Mouse (Mus musculus) lung, embryonic 16.5 days (tissue): ENCODE results near the gene Cdkl3. TPM values are rescaled to one million over a fixed set of nuclear protein-coding genes. Genes with fewer than 3 reads are reported as not detected.

Experiments used
- ATAC-seq: fragments of 200-750 bp; cut with Nextera tagmentation; 2 replicates; pipeline ENCODE4 v1.8.0; 2017; ENCODE audit warnings: low read depth, mild to moderate bottlenecking, moderate library complexity
- H3K27ac ChIP-seq: fragments of 300-500 bp; sonication (generic); 2 replicates; pipeline ENCODE4 v1.5.1; 2014; ENCODE audit warnings: mild to moderate bottlenecking, control low read depth, low read length
- H3K27me3 ChIP-seq: fragments of 300-500 bp; sonication (generic); 2 replicates; pipeline ENCODE4 v1.6.1; 2014; ENCODE audit warnings: low read depth, low read length, mixed read lengths; ENCODE audit not compliant: control insufficient read depth, insufficient read depth
- H3K36me3 ChIP-seq: fragments of 300-500 bp; sonication (generic); 2 replicates; pipeline ENCODE4 v1.6.1; 2014; ENCODE audit warnings: low read length; ENCODE audit not compliant: control insufficient read depth, insufficient read depth
- H3K4me1 ChIP-seq: fragments of 300-500 bp; sonication (generic); replicated peaks from 2 replicates; pipeline ENCODE4 v1.6.1; 2014; ENCODE audit warnings: low read length, mixed read lengths; ENCODE audit not compliant: control insufficient read depth, insufficient read depth
- H3K4me2 ChIP-seq: fragments of 300-500 bp; sonication (generic); 2 replicates; pipeline ENCODE4 v1.6.1; 2014; ENCODE audit warnings: low read depth, low read length, control low read depth
- H3K4me3 ChIP-seq: fragments of 300-500 bp; sonication (generic); 2 replicates; pipeline ENCODE4 v1.5.1; 2014; ENCODE audit warnings: mild to moderate bottlenecking, low read length, control low read depth
- H3K9ac ChIP-seq: fragments of 300-500 bp; sonication (generic); 2 replicates; pipeline ENCODE4 v1.6.1; 2014; ENCODE audit warnings: low read length, control low read depth
- H3K9me3 ChIP-seq: fragments of 300-500 bp; sonication (generic); 2 replicates; pipeline ENCODE4 v1.6.1; 2016; ENCODE audit warnings: low read length; ENCODE audit not compliant: control insufficient read depth
- WGBS: fragments of 180-500 bp; shearing (Covaris S2); extraction: QIAGEN DNeasy Blood & Tissue Kit; methylation state at CpG from one replicate; pipeline ENCODE4 v1.1.7; 2014; 5-methylcytosine and 5-hydroxymethylcytosine counted together
- polyA plus RNA-seq: library from polyadenylated mRNA; unstranded; fragments of >200 nt; fragmentation: Nextera tagmentation; extraction: Ambion mirVana; gene quantifications from 2 replicates; pipeline ENCODE4 v1.2.1, GENCODE M21; 2015

The Cdkl3 gene
- polyA plus RNA-seq, 1 experiment from 2014 or later, result 9.4 TPM

GRCm38 (mm10) chr11:52002842-52003504 is 1.0 kb upstream of the Cdkl3 start:
- 74% methylated on average over 13 of the region's 13 CpGs for WGBS
- Histone ChIP-seq H3K27ac (peak overlapping the region; percentile 93), H3K4me1 (peaks cover 17% of the 10 kb centered on the region), H3K9ac (peak overlapping the region; percentile 77), H3K4me2 (peak overlapping the region; percentile 72), H3K36me3 (no peaks in the 10 kb centered on the region), H3K27me3 (no peaks in the 10 kb centered on the region), H3K4me3 (peak overlapping the region; percentile 76), H3K9me3 (no peaks in the 10 kb centered on the region)
- ATAC-seq, result no peak

GRCm38 (mm10) chr11:52003505-52003771 is 583 bp upstream of the Cdkl3 start:
- no peak for ATAC-seq
- no peaks in the 10 kb centered on the region for H3K36me3 ChIP-seq
- no peaks in the 10 kb centered on the region for H3K9me3 ChIP-seq
- peaks cover 16% of the 10 kb centered on the region for H3K4me1 ChIP-seq
- H3K27ac ChIP-seq, result peak overlapping the region; percentile 93
- 12% methylated on average over 4 of the region's 4 CpGs for WGBS
- no peaks in the 10 kb centered on the region for H3K27me3 ChIP-seq
- peak overlapping the region; percentile 72 for H3K4me2 ChIP-seq
- H3K4me3 ChIP-seq, result peak overlapping the region; percentile 76
- H3K9ac ChIP-seq, result peak overlapping the region; percentile 77

GRCm38 (mm10) chr11:52005586-52005985 is 1.6 kb downstream of the Cdkl3 start:
- H3K36me3 ChIP-seq, result no peaks in the 10 kb centered on the region
- no peak overlapping the region for H3K4me3 ChIP-seq
- 44% methylated on average over 2 of the region's 2 CpGs for WGBS
- H3K4me2 ChIP-seq, result no peak overlapping the region; the same call in 1 of the 2 replicates
- H3K27ac ChIP-seq, result no peak overlapping the region
- no peaks in the 10 kb centered on the region for H3K9me3 ChIP-seq
- peaks cover 10% of the 10 kb centered on the region; the same call in 1 of the 2 replicates for H3K4me1 ChIP-seq
- no peak overlapping the region for H3K9ac ChIP-seq
- no peak for ATAC-seq
- no peaks in the 10 kb centered on the region for H3K27me3 ChIP-seq

GRCm38 (mm10) chr11:52011011-52011410 is 7.0 kb downstream of the Cdkl3 start:
- Histone ChIP-seq H3K36me3 (no peaks in the 10 kb centered on the region), H3K9me3 (no peaks in the 10 kb centered on the region), H3K4me1 (no peaks in the 10 kb centered on the region), H3K4me2 (no peak overlapping the region), H3K9ac (no peak overlapping the region), H3K27ac (no peak overlapping the region), H3K27me3 (no peaks in the 10 kb centered on the region), H3K4me3 (no peak overlapping the region)
- no peak for ATAC-seq
- 82% methylated on average over 11 of the region's 11 CpGs for WGBS

- Histone ChIP-seq H3K9me3 (no peaks in the 10 kb centered on the region), H3K36me3 (no peaks in the 10 kb centered on the region), H3K4me2 (no peak overlapping the region), H3K9ac (no peak overlapping the region), H3K27ac (no peak overlapping the region), H3K27me3 (no peaks in the 10 kb centered on the region), H3K4me1 (no peaks in the 10 kb centered on the region), H3K4me3 (no peak overlapping the region)
- no peak for ATAC-seq
- WGBS, result 84% methylated on average over 5 of the region's 5 CpGs
Observed at GRCm38 (mm10) chr11:52011541-52011940, 7.5 kb downstream of the Cdkl3 start.

GRCm38 (mm10) chr11:52018217-52018616 is 14.2 kb downstream of the Cdkl3 start:
- H3K4me1 ChIP-seq, result no peaks in the 10 kb centered on the region
- no peak overlapping the region for H3K27ac ChIP-seq
- H3K36me3 ChIP-seq, result no peaks in the 10 kb centered on the region
- H3K4me2 ChIP-seq, result no peak overlapping the region
- no peak overlapping the region for H3K9ac ChIP-seq
- no peaks in the 10 kb centered on the region for H3K9me3 ChIP-seq
- no peak overlapping the region for H3K4me3 ChIP-seq
- no peak for ATAC-seq
- 58% methylated on average over 9 of the region's 9 CpGs for WGBS
- no peaks in the 10 kb centered on the region for H3K27me3 ChIP-seq

- no peak overlapping the region for H3K9ac ChIP-seq
- 57% methylated on average over 8 of the region's 8 CpGs for WGBS
- no peak overlapping the region for H3K4me3 ChIP-seq
- H3K4me1 ChIP-seq, result no peaks in the 10 kb centered on the region
- ATAC-seq, result no peak
- H3K36me3 ChIP-seq, result no peaks in the 10 kb centered on the region
- no peak overlapping the region for H3K4me2 ChIP-seq
- H3K9me3 ChIP-seq, result no peaks in the 10 kb centered on the region
- no peak overlapping the region for H3K27ac ChIP-seq
- H3K27me3 ChIP-seq, result no peaks in the 10 kb centered on the region
Observed at GRCm38 (mm10) chr11:52032356-52032755, 28.3 kb downstream of the Cdkl3 start.

GRCm38 (mm10) chr11:52033953-52034352 is 29.9 kb downstream of the Cdkl3 start:
- Histone ChIP-seq H3K4me1 (no peaks in the 10 kb centered on the region), H3K9me3 (no peaks in the 10 kb centered on the region), H3K27me3 (no peaks in the 10 kb centered on the region), H3K36me3 (no peaks in the 10 kb centered on the region), H3K9ac (no peak overlapping the region), H3K4me2 (no peak overlapping the region), H3K27ac (no peak overlapping the region), H3K4me3 (no peak overlapping the region)
- ATAC-seq, result no peak
- 72% methylated on average over 1 of the region's 1 CpGs for WGBS

GRCm38 (mm10) chr11:52035905-52036304 is 31.9 kb downstream of the Cdkl3 start:
- H3K36me3 ChIP-seq, result 0 out of 2 replicates have a peak, but pooled peaks cover 2% of the 10 kb centered on the region
- no peaks in the 10 kb centered on the region for H3K4me1 ChIP-seq
- no peaks in the 10 kb centered on the region for H3K27me3 ChIP-seq
- H3K4me3 ChIP-seq, result no peak overlapping the region
- no peaks in the 10 kb centered on the region for H3K9me3 ChIP-seq
- H3K9ac ChIP-seq, result no peak overlapping the region
- 49% methylated on average over 3 of the region's 3 CpGs for WGBS
- no peak for ATAC-seq
- no peak overlapping the region for H3K4me2 ChIP-seq
- H3K27ac ChIP-seq, result no peak overlapping the region

- Histone ChIP-seq H3K27ac (no peak overlapping the region), H3K36me3 (0 out of 2 replicates have a peak, but pooled peaks cover 2% of the 10 kb centered on the region), H3K4me2 (no peak overlapping the region), H3K4me1 (no peaks in the 10 kb centered on the region), H3K9me3 (no peaks in the 10 kb centered on the region), H3K27me3 (no peaks in the 10 kb centered on the region), H3K9ac (no peak overlapping the region), H3K4me3 (no peak overlapping the region)
- no peak for ATAC-seq
- 28% methylated on average over 3 of the region's 3 CpGs for WGBS
Observed at GRCm38 (mm10) chr11:52037659-52038058, 33.6 kb downstream of the Cdkl3 start.
